Mouse (Mus musculus) neural tube, embryonic 15.5 days (tissue): Measurements from ENCODE around the gene Gm20671. TPM values are rescaled to one million over a fixed set of nuclear protein-coding genes. Genes with fewer than 3 reads are reported as not detected.
"Not testable (repeated sequence)": the region's sequence is repeated elsewhere in the genome, so short reads cannot be mapped to it uniquely, and the experiment has no call there.

ENCODE experiments used
- ATAC-seq: fragments of 200-750 bp; cut with Nextera tagmentation; 2 replicates; pipeline ENCODE4 v1.8.0; 2017; ENCODE audit warnings: mild to moderate bottlenecking, moderate TSS enrichment, moderate library complexity; ENCODE audit not compliant: low FRiP score
- H3K27ac ChIP-seq: fragments of 300-500 bp; sonication (generic); replicated peaks from 2 replicates; pipeline ENCODE4 v1.5.1; 2015; ENCODE audit warnings: mild to moderate bottlenecking, inconsistent platforms
- H3K27me3 ChIP-seq: fragments of 300-500 bp; sonication (generic); replicated peaks from 2 replicates; pipeline ENCODE4 v1.6.1; 2015; ENCODE audit warnings: inconsistent platforms
- H3K36me3 ChIP-seq: fragments of 300-500 bp; sonication (generic); 2 replicates; pipeline ENCODE4 v1.6.1; 2015; ENCODE audit warnings: inconsistent platforms
- H3K4me1 ChIP-seq: fragments of 300-500 bp; sonication (generic); 2 replicates; pipeline ENCODE4 v1.6.1; 2015; ENCODE audit warnings: inconsistent platforms
- H3K4me2 ChIP-seq: fragments of 300-500 bp; sonication (generic); 2 replicates; pipeline ENCODE4 v1.6.1; 2015; ENCODE audit warnings: inconsistent platforms, mild to moderate bottlenecking, moderate library complexity
- H3K4me3 ChIP-seq: fragments of 300-500 bp; sonication (generic); replicated peaks from 2 replicates; pipeline ENCODE4 v1.5.1; 2015; ENCODE audit warnings: mild to moderate bottlenecking, inconsistent platforms
- H3K9ac ChIP-seq: fragments of 300-500 bp; sonication (generic); replicated peaks from 2 replicates; pipeline ENCODE4 v1.6.1; 2015; ENCODE audit warnings: mild to moderate bottlenecking, inconsistent platforms
- H3K9me3 ChIP-seq: fragments of 300-500 bp; sonication (generic); replicated peaks from 2 replicates; pipeline ENCODE4 v1.6.1; 2016; ENCODE audit warnings: inconsistent platforms
- WGBS: fragments of 180-500 bp; shearing (Covaris S2); methylation state at CpG from one replicate; pipeline ENCODE4 v1.1.7; 2015; ENCODE audit warnings: mixed read lengths; 5-methylcytosine and 5-hydroxymethylcytosine counted together
- polyA plus RNA-seq: library from polyadenylated mRNA; unstranded; fragments of >200 nt; fragmentation: Nextera tagmentation; extraction: Ambion mirVana; gene quantifications from 2 replicates; pipeline ENCODE4 v1.2.1, GENCODE M21; 2015

Gm20671 gene
- polyA plus RNA-seq, 1 experiment from 2014 or later: not detected

- Histone ChIP-seq H3K9me3 (no peaks in the 10 kb centered on the region), H3K4me2 (no peak overlapping the region), H3K4me3 (no peak overlapping the region), H3K36me3 (no peaks in the 10 kb centered on the region), H3K4me1 (peaks cover 6% of the 10 kb centered on the region; the same call in 1 of the 2 replicates), H3K9ac (no peak overlapping the region), H3K27ac (no peak overlapping the region), H3K27me3 (no peaks in the 10 kb centered on the region)
- WGBS: 95% methylated on average over 6 of the region's 6 CpGs
- ATAC-seq: no peak
Measured at GRCm38 (mm10) chr5:32748936-32749335, 78.0 kb downstream of the Gm20671 start.

- H3K27me3 ChIP-seq: no peaks in the 10 kb centered on the region
- no peak overlapping the region for H3K4me2 ChIP-seq
- no peak overlapping the region for H3K4me3 ChIP-seq
- no peak overlapping the region for H3K9ac ChIP-seq
- 65% methylated on average over 6 of the region's 6 CpGs for WGBS
- no peaks in the 10 kb centered on the region for H3K9me3 ChIP-seq
- peaks cover 7% of the 10 kb centered on the region for H3K4me1 ChIP-seq
- no peak overlapping the region for H3K27ac ChIP-seq
- ATAC-seq: peak; percentile 19; the same call in 1 of the 2 replicates
- no peaks in the 10 kb centered on the region for H3K36me3 ChIP-seq
Measured at GRCm38 (mm10) chr5:32747650-32748375, 79.1 kb downstream of the Gm20671 start.

- ATAC-seq: peak; percentile 41; the same call in 1 of the 2 replicates
- no peaks in the 10 kb centered on the region for H3K9me3 ChIP-seq
- H3K36me3 ChIP-seq: no peaks in the 10 kb centered on the region
- WGBS: 10% methylated on average over 10 of the region's 10 CpGs
- no peaks in the 10 kb centered on the region for H3K27me3 ChIP-seq
- peak overlapping the region; percentile 43 for H3K4me2 ChIP-seq
- H3K4me1 ChIP-seq: peaks cover 15% of the 10 kb centered on the region
- H3K9ac ChIP-seq: 0 out of 2 replicates have a peak overlapping the region, but pooled peaks have one; percentile 6
- H3K4me3 ChIP-seq: peak overlapping the region; percentile 27
- peak overlapping the region; percentile 66 for H3K27ac ChIP-seq
Measured at GRCm38 (mm10) chr5:32745705-32746655, 80.9 kb downstream of the Gm20671 start.

- Histone ChIP-seq H3K9me3 (no peaks in the 10 kb centered on the region), H3K36me3 (peaks cover 8% of the 10 kb centered on the region; the same call in 1 of the 2 replicates), H3K4me1 (peaks cover 15% of the 10 kb centered on the region), H3K27me3 (no peaks in the 10 kb centered on the region), H3K9ac (no peak overlapping the region), H3K4me2 (no peak overlapping the region), H3K4me3 (no peak overlapping the region), H3K27ac (peak overlapping the region; percentile 77)
- 63% methylated on average over 9 of the region's 9 CpGs for WGBS
- ATAC-seq: no peak
Measured at GRCm38 (mm10) chr5:32742149-32742548, 84.8 kb downstream of the Gm20671 start.

- peak; percentile 29; the same call in 1 of the 2 replicates for ATAC-seq
- not testable (repeated sequence) for H3K36me3 ChIP-seq, H3K4me3 ChIP-seq, H3K4me2 ChIP-seq, H3K9ac ChIP-seq, H3K9me3 ChIP-seq, H3K27me3 ChIP-seq
- H3K27ac ChIP-seq: peak overlapping the region; percentile 77
- peaks cover 12% of the 10 kb centered on the region for H3K4me1 ChIP-seq
- 58% methylated on average over 4 of the region's 4 CpGs for WGBS
Measured at GRCm38 (mm10) chr5:32741377-32741776, 85.5 kb downstream of the Gm20671 start.

- not testable (repeated sequence) for H3K27me3 ChIP-seq, H3K4me3 ChIP-seq, ATAC-seq, H3K36me3 ChIP-seq, H3K9ac ChIP-seq, H3K4me2 ChIP-seq, H3K9me3 ChIP-seq
- H3K4me1 ChIP-seq: peaks cover 12% of the 10 kb centered on the region
- WGBS: 83% methylated on average over 8 of the region's 8 CpGs
- H3K27ac ChIP-seq: peak overlapping the region; percentile 48
Measured at GRCm38 (mm10) chr5:32740850-32741249, 86.1 kb downstream of the Gm20671 start.

GRCm38 (mm10) chr5:32740138-32740537 is 86.8 kb downstream of the Gm20671 start:
- Histone ChIP-seq H3K36me3 (peaks cover 9% of the 10 kb centered on the region), H3K4me1 (peaks cover 12% of the 10 kb centered on the region), H3K4me3 (no peak overlapping the region), H3K9ac (no peak overlapping the region), H3K27me3 (no peaks in the 10 kb centered on the region), H3K27ac (no peak overlapping the region), H3K4me2 (no peak overlapping the region), H3K9me3 (no peaks in the 10 kb centered on the region)
- WGBS: 96% methylated on average over 3 of the region's 3 CpGs
- no peak for ATAC-seq

- 94% methylated on average over 3 of the region's 3 CpGs for WGBS
- H3K27ac ChIP-seq, H3K4me3 ChIP-seq, H3K4me1 ChIP-seq, ATAC-seq, H3K9me3 ChIP-seq, H3K4me2 ChIP-seq, H3K9ac ChIP-seq, H3K27me3 ChIP-seq: not testable (repeated sequence)
- peaks cover 17% of the 10 kb centered on the region for H3K36me3 ChIP-seq
Measured at GRCm38 (mm10) chr5:32736770-32737169, 90.1 kb downstream of the Gm20671 start.

GRCm38 (mm10) chr5:32735779-32736178 is 91.1 kb downstream of the Gm20671 start:
- 90% methylated on average over 6 of the region's 6 CpGs for WGBS
- peaks cover 4% of the 10 kb centered on the region; the same call in 1 of the 2 replicates for H3K4me1 ChIP-seq
- no peak for ATAC-seq

GRCm38 (mm10) chr5:32733892-32734291 is 93.0 kb downstream of the Gm20671 start:
- 97% methylated on average over 6 of the region's 6 CpGs for WGBS
- H3K9me3 ChIP-seq, H3K9ac ChIP-seq, H3K4me1 ChIP-seq, H3K4me3 ChIP-seq, H3K27ac ChIP-seq, H3K4me2 ChIP-seq, H3K27me3 ChIP-seq, ATAC-seq: not testable (repeated sequence)
- peaks cover 17% of the 10 kb centered on the region for H3K36me3 ChIP-seq

More at GRCm38 (mm10) chr5:32735779-32736178, 91.1 kb downstream of the Gm20671 start:
- Histone ChIP-seq H3K27ac (no peak overlapping the region), H3K36me3 (peaks cover 17% of the 10 kb centered on the region), H3K27me3 (no peaks in the 10 kb centered on the region), H3K9me3 (no peaks in the 10 kb centered on the region), H3K9ac (no peak overlapping the region), H3K4me2 (no peak overlapping the region), H3K4me3 (no peak overlapping the region)

GRCm38 (mm10) chr5:32728851-32729250 is 98.1 kb downstream of the Gm20671 start:
- Histone ChIP-seq H3K4me3 (no peak overlapping the region), H3K9ac (no peak overlapping the region), H3K27me3 (no peaks in the 10 kb centered on the region), H3K36me3 (peaks cover 4% of the 10 kb centered on the region), H3K4me2 (no peak overlapping the region), H3K9me3 (no peaks in the 10 kb centered on the region), H3K4me1 (no peaks in the 10 kb centered on the region), H3K27ac (no peak overlapping the region)
- no peak for ATAC-seq
- WGBS: 87% methylated on average over 8 of the region's 8 CpGs
